Mouse (Mus musculus) T-helper 17 cell (primary cell): ENCODE measurements around the gene Snx3.

Experiments
- in situ Hi-C, 2 experiments: fragments of 300-600 bp; cut with MboI, MseI; formaldehyde crosslinking; loops; 1 replicate in 1 of 2; 2 replicates in 1 of 2; pipeline ENCODE4 v1.15.1; 2025; ENCODE audit warnings: high pct_unique_total_duplicates in 2 of 2

The Snx3 gene

GRCm38 (mm10) chr10:42574639-42575038 is 72.8 kb downstream of the Snx3 start:
- in situ Hi-C loops = loop anchor here in 1 of 2 experiments (5.0 kb wide), 1 partner anchor 58 kb away; no protein-coding TSS in a partner anchor

DNA sequence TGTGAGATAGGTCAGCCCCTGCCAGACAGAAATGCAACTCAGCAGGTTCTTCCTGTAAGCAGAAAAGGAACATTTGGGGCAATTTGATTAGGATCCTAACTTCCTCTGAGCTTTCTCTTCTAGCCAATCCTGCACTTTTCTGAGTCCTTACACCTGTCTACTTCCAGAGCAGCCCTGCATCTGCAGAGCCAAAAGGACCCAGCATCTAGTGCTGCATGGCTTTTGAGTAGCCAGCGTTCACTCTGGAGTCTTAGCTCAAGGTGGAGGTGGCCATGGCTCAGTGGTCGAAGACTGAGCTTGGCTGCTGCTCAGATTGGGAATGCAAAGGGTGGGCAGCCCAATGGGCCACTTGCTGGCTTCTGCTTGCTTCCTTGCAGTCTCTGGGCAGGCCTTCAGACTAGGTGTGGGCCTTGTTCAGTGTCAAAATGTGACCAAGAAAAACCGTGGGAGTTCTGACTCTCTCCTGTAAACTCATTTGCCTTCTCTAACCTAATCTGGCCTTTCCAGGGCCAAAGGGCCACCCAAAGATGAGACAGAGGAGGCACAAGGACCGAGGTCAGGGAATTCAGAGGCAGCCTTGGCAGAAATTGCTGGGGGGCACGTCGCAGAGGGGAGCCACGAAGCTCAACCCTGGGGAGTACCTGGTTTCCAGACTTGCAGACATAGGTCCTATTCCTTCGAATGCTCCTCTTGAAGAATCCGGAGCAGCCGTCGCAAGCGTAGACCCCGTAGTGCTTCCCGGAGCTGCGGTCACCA is 75.9 kb downstream of the Snx3 start:
- in situ Hi-C loops = no loop called here

DNA sequence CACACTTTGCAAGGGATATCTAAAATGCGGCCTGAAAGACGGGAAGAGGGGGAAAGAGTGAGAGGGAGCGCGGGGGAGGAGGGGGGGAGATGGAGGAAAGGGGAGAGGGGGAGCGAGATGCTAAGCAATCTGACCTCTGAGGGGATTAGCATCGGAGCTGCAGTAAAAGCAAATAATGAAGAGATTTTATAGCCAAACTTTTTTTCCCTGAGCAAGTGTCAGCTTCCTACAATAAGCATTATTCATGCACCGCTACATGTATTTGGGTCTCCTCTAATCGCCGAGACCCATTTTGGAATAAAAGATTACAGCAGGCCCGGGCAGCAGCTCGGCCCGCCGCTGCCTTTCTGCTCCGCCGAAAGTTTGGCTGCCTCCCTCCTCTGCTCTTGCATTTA is 76.4 kb downstream of the Snx3 start:
- in situ Hi-C loops = no loop called here

GRCm38 (mm10) chr10:42578698-42579474 is 77.1 kb downstream of the Snx3 start:
- in situ Hi-C loops = no loop called here

GRCm38 (mm10) chr10:42579475-42580130 is 77.8 kb downstream of the Snx3 start:
- in situ Hi-C loops = no loop called here

GRCm38 (mm10) chr10:42580131-42580950 is 78.5 kb downstream of the Snx3 start:
- in situ Hi-C loops = no loop called here

GRCm38 (mm10) chr10:42580951-42581277 is 79.1 kb downstream of the Snx3 start:
- in situ Hi-C loops = no loop called here

GRCm38 (mm10) chr10:42581694-42582565 is 80.1 kb downstream of the Snx3 start:
- in situ Hi-C loops = no loop called here

DNA sequence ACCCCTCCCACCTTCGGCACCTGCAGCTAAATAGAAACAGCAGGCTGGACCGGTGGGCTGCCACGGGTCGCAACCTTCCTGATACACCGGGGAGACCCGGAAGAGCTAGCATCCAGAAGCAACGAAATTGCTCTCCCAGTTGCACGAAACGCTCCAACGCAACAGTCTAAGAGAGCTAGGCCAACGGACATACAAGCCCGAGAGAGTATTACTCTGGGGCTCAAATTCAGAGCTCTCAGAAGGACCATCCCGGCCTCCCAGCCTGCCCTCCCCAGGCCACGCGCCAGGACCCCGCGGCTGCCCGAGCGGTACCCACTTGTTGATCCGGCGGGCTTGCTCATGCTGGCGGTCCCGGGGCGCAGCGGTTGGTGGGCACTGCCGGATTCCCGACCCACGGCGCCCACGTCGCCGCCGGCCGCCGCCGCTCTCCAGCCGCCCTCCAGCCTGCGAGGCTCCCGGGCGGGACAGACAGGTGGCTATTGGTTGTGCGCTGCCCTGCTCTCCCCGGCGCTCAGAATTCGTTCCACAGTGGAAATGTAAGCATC is 80.8 kb downstream of the Snx3 start:
- in situ Hi-C loops = no loop called here

DNA sequence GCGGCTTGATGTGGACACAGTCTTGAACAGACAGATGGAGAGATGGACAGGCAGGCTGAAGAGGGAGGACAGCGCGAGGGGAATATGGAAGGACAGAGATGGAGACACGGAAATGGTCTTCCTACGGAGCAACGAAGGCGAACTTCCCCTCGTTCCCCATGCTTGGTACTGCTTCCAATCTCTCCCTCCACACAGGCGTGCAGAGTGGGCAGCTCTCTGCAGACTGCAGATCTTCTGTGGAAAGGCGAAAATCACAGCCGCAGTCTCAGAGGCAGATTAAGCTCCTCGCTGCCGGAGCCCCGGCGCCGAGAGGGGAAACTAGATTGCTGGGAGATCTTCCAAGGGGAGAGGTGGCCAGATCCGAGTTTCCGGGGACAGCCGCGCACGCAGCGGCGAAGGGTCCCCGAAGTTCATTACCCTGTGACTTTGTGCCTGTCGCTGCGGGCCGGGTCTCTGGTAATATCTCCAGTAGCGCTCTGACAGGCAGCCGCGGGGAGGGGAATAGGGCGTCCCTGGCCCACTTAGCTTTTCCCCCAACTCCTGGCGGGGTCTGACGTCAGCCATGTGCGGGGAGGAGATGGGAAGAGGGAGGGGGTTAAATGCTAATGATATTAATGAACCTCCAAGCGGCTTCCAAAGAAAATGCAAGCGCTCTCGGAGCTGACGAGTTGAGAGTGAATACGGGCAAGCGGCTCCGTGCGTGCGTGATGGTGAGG is 81.5 kb downstream of the Snx3 start, which contains the start of the genes Nr2e1 and Ostm1:
Nr2e1 (minus strand) TSS at position 476 of the 716 bp plus-strand sequence.
Ostm1 (plus strand) TSS at position 666 of the 716 bp plus-strand sequence.
- in situ Hi-C loops = no loop called here

- in situ Hi-C loops = no loop called here
These were observed 82.1 kb downstream of the Snx3 start for GRCm38 (mm10) chr10:42583902-42584435.

DNA sequence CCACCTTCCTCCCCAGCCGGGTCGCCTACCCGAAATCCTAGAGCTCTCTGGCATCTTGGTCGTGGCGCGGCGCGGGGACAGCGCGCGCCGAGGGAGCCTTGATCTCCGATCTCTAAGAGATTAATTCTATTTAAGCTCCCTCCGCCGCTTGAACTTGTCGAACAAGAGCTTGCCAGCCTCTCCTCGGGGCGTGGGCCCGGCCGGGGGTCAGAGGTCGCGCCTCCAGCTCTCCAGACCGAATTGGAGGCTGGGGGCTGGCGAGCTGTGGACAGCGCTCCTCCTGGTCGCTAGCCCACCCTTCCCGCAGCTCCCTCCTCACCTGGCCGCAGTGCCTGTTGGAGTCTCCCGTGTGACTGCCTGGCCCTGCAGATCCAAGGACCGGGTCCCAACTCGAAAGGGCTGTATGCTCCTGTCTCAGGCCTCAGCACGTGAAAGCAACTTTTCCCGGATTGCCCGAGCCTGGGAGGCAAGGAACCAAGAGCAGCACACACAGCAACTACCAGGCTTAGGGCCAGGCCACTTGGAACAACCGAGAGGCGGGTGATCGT is 82.7 kb downstream of the Snx3 start:
- in situ Hi-C loops = no loop called here
